Mouse (Mus musculus) cerebellum, adult 2 months (tissue): Measurements from ENCODE around the gene Setd1a.

ENCODE experiments used
- CTCF ChIP-seq: fragments of 200-500 bp; IDR thresholded peaks from 2 replicates; pipeline ENCODE4 v1.5.1; 2011; ENCODE audit warnings: low read depth, mild to moderate bottlenecking, control low read depth, low read length, moderate library complexity, borderline replicate concordance; ENCODE audit not compliant: insufficient read depth
- POLR2A ChIP-seq: fragments of 200-500 bp; IDR thresholded peaks from 2 replicates; pipeline ENCODE4 v1.6.1; 2011; ENCODE audit warnings: low read length, control low read depth, borderline replicate concordance; ENCODE audit not compliant: insufficient read depth

GRCm38 (mm10) chr7:127809846-127810245, 33.4 kb downstream of the Setd1a start:
- TF ChIP-seq POLR2A = no peak
- TF ChIP-seq CTCF = no peak
